Mouse (Mus musculus): ENCODE measurements at regions not wholly inside any gene's neighbourhood (a gene's known extent, or its start where the extent isn't known, plus 50 kb on each side); places are given as distances from the start of the nearest gene placed in this dataset.

DNA sequence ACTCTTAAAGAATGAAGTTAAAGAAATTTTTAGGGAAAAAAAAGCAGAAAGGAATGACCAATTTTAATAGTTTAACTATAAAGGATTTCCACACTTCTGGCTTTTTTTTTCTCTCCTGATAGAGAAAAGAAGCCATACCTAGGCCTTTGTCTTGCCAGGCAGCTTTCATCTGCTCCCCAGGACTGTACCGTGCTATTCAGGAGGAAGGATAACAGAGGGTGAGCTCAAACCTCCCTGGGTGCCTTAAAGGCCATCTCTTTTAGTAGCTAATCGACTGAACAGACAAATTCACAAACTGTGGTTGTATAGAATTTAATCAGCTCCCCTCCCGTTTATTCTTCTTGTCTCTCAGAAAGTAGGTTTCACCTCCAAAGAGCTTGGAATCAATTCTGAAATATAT, 76.1 kb downstream of the Csl start:
- TF ChIP-seq CTCF (IDR thresholded peaks at IDR 0.05; ENCODE audit: low read depth, low read length): no peak
- TF ChIP-seq POLR2A (IDR thresholded peaks at IDR 0.05; ENCODE audit: borderline replicate concordance, low read depth, low read length): no peak

Measured in bone marrow macrophage, adult 2 months (primary cell).